In the genomic region with DNA sequence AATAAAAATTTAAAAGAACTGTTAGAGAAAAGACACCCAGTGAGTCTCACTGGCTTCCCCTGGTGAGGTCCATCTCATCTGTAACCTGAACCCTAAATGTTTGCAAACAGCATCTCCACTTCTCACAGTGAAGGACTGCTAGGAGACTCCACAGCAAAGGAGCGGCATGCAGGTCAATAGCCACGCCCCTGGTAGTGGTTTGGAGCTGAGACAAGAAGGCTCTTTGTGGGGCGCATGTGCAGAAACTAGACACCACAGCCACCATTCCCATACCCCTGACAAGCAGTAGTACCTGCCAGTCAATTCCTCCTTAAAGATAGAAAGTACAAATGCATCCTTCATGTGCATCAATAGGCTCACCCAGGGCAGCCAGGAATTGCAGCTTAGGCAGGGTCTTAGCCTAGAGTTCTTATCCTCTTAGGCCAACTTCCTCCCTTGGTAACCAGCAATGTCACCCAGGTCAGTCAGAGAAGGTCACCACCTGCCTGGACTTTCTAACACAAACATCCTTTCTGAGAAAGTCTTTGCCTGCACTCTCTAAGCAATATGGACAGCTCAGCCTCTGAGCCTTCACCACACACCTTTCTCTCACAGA, we compare ENCODE assay signal across 18 mouse cellular contexts. TPM values are rescaled to one million over a fixed set of nuclear protein-coding genes. Genes with fewer than 3 reads are reported as not detected.
A peak's percentile ranks its signal among the peaks of the same experiment; 100 is the strongest.
DNase-seq lines count a peak whose midpoint lies in the region.
"Had no signal": no experiment of that assay in that cellular context is flagged by ENCODE, and none has a peak within 500 bp of the region (broad histone marks: within the 10 kb centered on the region; RNA-seq: fewer than 3 reads in every experiment).

No protein-coding gene starts in this region.

- peak; percentile 48 to 66 for DNase-seq in cerebellum, adult 18-20 months
- DNase-seq in cerebellum, adult 8-10 months, result no peak
- DNase-seq in retina, adult 2 months (ENCODE audit: low read depth, low spot score), result peak; percentile 67
- no peak for DNase-seq in retina, embryonic 14.5 days (ENCODE audit: low spot score)
- peak; percentile 63 for DNase-seq in cerebellum, adult 9-10 months
- no peak for DNase-seq in B cell, adult 2 months
- no peak for DNase-seq in adrenal gland, postnatal 25 days
- DNase-seq: adrenal gland, postnatal 14 days; forebrain, postnatal 0 days; gastrocnemius, postnatal 10 days; kidney, adult 2 months; kidney, postnatal 4 days; left cerebral cortex, postnatal 4 days; liver, postnatal 0 days; lung, postnatal 10 days had no signal

RNA-seq across cellular contexts. Expression of a gene that starts 4.0 kb away (rescaled TPM):
- total RNA-seq in adrenal gland, postnatal 25 days (2021), result 0.70 TPM in 1 of 2 replicates, not detected in the other
- total RNA-seq: granulocyte monocyte progenitor cell, adult 5-6 weeks had no signal

RNA-seq across cellular contexts. Expression of a gene that starts 4.1 kb away (rescaled TPM):
- not detected in 2 replicates for total RNA-seq in adrenal gland, postnatal 25 days (2021)
- total RNA-seq: adrenal gland, postnatal 14 days; granulocyte monocyte progenitor cell, adult 5-6 weeks; heart, postnatal 25 days; megakaryocyte progenitor cell, adult 5-6 weeks had no signal

RNA-seq across cellular contexts. Expression of a gene that starts 51.8 kb away (rescaled TPM):
- total RNA-seq in adrenal gland, postnatal 25 days (2021), result 92.9 and 94.1 TPM in 2 replicates

Comparison
In these comparisons a context has a peak if more than half of its experiments do, and no peak if none do; other contexts are left out.
1. DNase-seq: peak in cerebellum, adult 18-20 months (2 of 2), retina, adult 2 months (single experiment) and cerebellum, adult 9-10 months (single experiment); none in cerebellum, adult 8-10 months (single experiment), retina, embryonic 14.5 days (single experiment), B cell, adult 2 months (0 of 2) and adrenal gland, postnatal 25 days (single experiment).